ENCODE assay signal across 9 mouse cellular contexts in genomic region chr2:132043101-132043621, GRCm38 (mm10). TPM values are rescaled to one million over a fixed set of nuclear protein-coding genes. Genes with fewer than 3 reads are reported as not detected.
DNase-seq lines count a peak whose midpoint lies in the region; ATAC-seq lines count a peak whose summit lies in the region.
"Had no signal": no experiment of that assay in that cellular context is flagged by ENCODE, and none has a peak within 500 bp of the region (broad histone marks: within the 10 kb centered on the region; RNA-seq: fewer than 3 reads in every experiment).

No protein-coding gene starts in this region.

- peaks cover 8% of the 10 kb centered on the region; the same call in 1 of the 2 replicates for H3K4me1 ChIP-seq in intestine, embryonic 14.5 days (replicated peaks; ENCODE audit: control insufficient read depth, insufficient read depth, low read length)
- H3K4me1 ChIP-seq in midbrain, embryonic 16.5 days (ENCODE audit: control insufficient read depth, insufficient read depth, low read length): no peaks in the 10 kb centered on the region; the same call in 1 of the 2 replicates

- H3K27ac ChIP-seq in intestine, embryonic 14.5 days (ENCODE audit: low read depth): peak overlapping the region; percentile 89
- H3K27ac ChIP-seq in midbrain, embryonic 16.5 days (ENCODE audit: low read length): no peak overlapping the region
- H3K27ac ChIP-seq: liver, embryonic 14.5 days had no signal

- H3K4me3 ChIP-seq in intestine, embryonic 14.5 days (ENCODE audit: low read depth, low read length): no peak overlapping the region
- H3K4me3 ChIP-seq in midbrain, embryonic 16.5 days (ENCODE audit: low read depth, low read length): no peak overlapping the region

- intact Hi-C loops in gastrocnemius, postnatal 36 days (cut with DNase I): no loop called here
- intact Hi-C loops in left cerebral cortex, postnatal 10 days (cut with DNase I): no loop called here

- H3K9ac ChIP-seq in intestine, embryonic 14.5 days (ENCODE audit: low read length): no peak overlapping the region
- H3K9ac ChIP-seq in midbrain, embryonic 16.5 days (ENCODE audit: low read depth, low read length): no peak overlapping the region
- H3K9ac ChIP-seq: liver, embryonic 14.5 days had no signal

- DNase-seq in adrenal gland, adult 8-10 months: peak; percentile 75
- DNase-seq in cerebellum, postnatal 25 days: peak; percentile 63 to 68
- peak; percentile 89 for DNase-seq in gastrocnemius, postnatal 36 days
- peak; percentile 80 for DNase-seq in intestine, embryonic 14.5 days (ENCODE audit: low spot score)
- peak; percentile 74 to 85 for DNase-seq in left cerebral cortex, postnatal 10 days (ENCODE audit: extremely low spot score in 1 of 2, low spot score in 2 of 2)
- DNase-seq in urinary bladder, adult 2 months (ENCODE audit: low spot score): peak; percentile 39
- no peak for DNase-seq in thymus, postnatal 25 days

- no peaks in the 10 kb centered on the region for H3K9me3 ChIP-seq in intestine, embryonic 14.5 days (ENCODE audit: control insufficient read depth, low read length)
- H3K9me3 ChIP-seq in midbrain, embryonic 16.5 days (replicated peaks; ENCODE audit: control insufficient read depth, low read length, poor library complexity, severe bottlenecking): no peaks in the 10 kb centered on the region

- 27% methylated on average over 13 of the region's 13 CpGs for WGBS in intestine, embryonic 14.5 days
- WGBS in midbrain, embryonic 16.5 days: 33% methylated on average over 13 of the region's 13 CpGs

- no peaks in the 10 kb centered on the region for H3K36me3 ChIP-seq in intestine, embryonic 14.5 days (ENCODE audit: control insufficient read depth, insufficient read depth, low read length)
- no peaks in the 10 kb centered on the region for H3K36me3 ChIP-seq in midbrain, embryonic 16.5 days (ENCODE audit: control insufficient read depth, insufficient read depth, low read length)

- peak overlapping the region; percentile 22; the same call in 1 of the 2 replicates for H3K4me2 ChIP-seq in intestine, embryonic 14.5 days (ENCODE audit: low read length)
- no peak overlapping the region for H3K4me2 ChIP-seq in midbrain, embryonic 16.5 days (ENCODE audit: low read length)

- peak; percentile 90 for ATAC-seq in intestine, embryonic 14.5 days (replicated peaks; ENCODE audit: low FRiP score, low TSS enrichment, low read depth)
- ATAC-seq in midbrain, embryonic 16.5 days: peak; percentile 76

- no peaks in the 10 kb centered on the region for H3K27me3 ChIP-seq in intestine, embryonic 14.5 days (replicated peaks; ENCODE audit: control insufficient read depth, insufficient read depth, low read length)
- H3K27me3 ChIP-seq in midbrain, embryonic 16.5 days (ENCODE audit: control insufficient read depth, insufficient read depth, low read depth, low read length): no peaks in the 10 kb centered on the region

RNA-seq across cellular contexts. Expression of gene Rassf2, which starts 13.1 kb away (rescaled TPM):
- 10 to 100 TPM; 10.2 to 14.5 (median 12.2) TPM for total RNA-seq in adrenal gland, adult 8-10 months (2022)
- total RNA-seq in gastrocnemius, postnatal 36 days (2021): 1 to 10 TPM; 5.0 to 5.2 TPM
- 12.0 and 12.6 TPM in 2 replicates for polyA plus RNA-seq in intestine, embryonic 14.5 days (2014; fragmentation: Nextera tagmentation; extraction: Ambion mirVana)
- total RNA-seq in left cerebral cortex, postnatal 10 days (2021): 10 to 100 TPM; 28.0 to 30.4 TPM
- 24.2 and 28.9 TPM in 2 replicates for polyA plus RNA-seq in midbrain, embryonic 16.5 days (2015; fragmentation: Nextera tagmentation; extraction: Ambion mirVana)
- 6.6 and 13.8 TPM in 2 replicates for polyA plus RNA-seq in urinary bladder, adult 2 months (2012; rRNA removed)
